Mouse (Mus musculus): ENCODE results near the gene Cd59a. TPM values are rescaled to one million over a fixed set of nuclear protein-coding genes. Genes with fewer than 3 reads are reported as not detected.
"Not testable (repeated sequence)": the region's sequence is repeated elsewhere in the genome, so short reads cannot be mapped to it uniquely, and the experiment has no call there.

Cd59a gene
- polyA plus RNA-seq, 1 experiment from 2014 or later, result 38.2 TPM

DNA sequence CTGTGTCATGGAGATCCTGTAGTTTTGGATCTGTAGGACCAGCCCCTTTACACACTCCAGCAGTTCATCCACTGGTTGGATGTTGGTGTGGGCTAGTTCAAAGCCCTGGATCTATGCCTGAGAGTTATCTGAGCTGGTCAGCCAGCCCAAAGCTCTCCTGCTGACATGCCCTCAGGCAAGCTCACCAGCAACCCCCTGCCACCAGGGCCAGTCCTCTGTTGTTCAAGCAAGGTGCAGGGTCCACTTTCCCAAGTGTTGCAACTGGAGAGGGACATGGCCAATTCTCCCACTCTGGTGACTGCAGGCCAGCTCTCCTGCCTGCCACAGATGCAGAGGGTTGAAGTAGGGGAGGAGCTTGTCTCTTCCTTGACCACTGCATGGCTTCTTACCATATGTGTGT, 18.0 kb downstream of the Cd59a start:
- not testable (repeated sequence) for H3K4me1 ChIP-seq (ENCODE audit: control insufficient read depth, insufficient read depth, low read length); ATAC-seq (ENCODE audit: low FRiP score, low TSS enrichment); H3K27ac ChIP-seq (ENCODE audit: low read depth, low read length); H3K27me3 ChIP-seq (ENCODE audit: control insufficient read depth, insufficient read depth, low read length); H3K4me2 ChIP-seq (replicated peaks; ENCODE audit: low read depth, low read length); H3K9me3 ChIP-seq (ENCODE audit: control insufficient read depth, low read length); H3K4me3 ChIP-seq (ENCODE audit: low read length); H3K9ac ChIP-seq (ENCODE audit: low read depth, low read length); H3K36me3 ChIP-seq (ENCODE audit: control insufficient read depth, insufficient read depth, low read length)

GRCm38 (mm10) chr2:104114898-104115297, 19.3 kb downstream of the Cd59a start:
- 97% methylated on average over 3 of the region's 3 CpGs for WGBS
- ATAC-seq (ENCODE audit: low FRiP score, low TSS enrichment), result no peak
- H3K4me1 ChIP-seq (ENCODE audit: control insufficient read depth, insufficient read depth, low read length), result no peaks in the 10 kb centered on the region

GRCm38 (mm10) chr2:104117173-104117572, 21.6 kb downstream of the Cd59a start:
- not testable (repeated sequence) for H3K4me2 ChIP-seq (replicated peaks; ENCODE audit: low read depth, low read length); H3K4me3 ChIP-seq (ENCODE audit: low read length); H3K9me3 ChIP-seq (ENCODE audit: control insufficient read depth, low read length); H3K27me3 ChIP-seq (ENCODE audit: control insufficient read depth, insufficient read depth, low read length); H3K4me1 ChIP-seq (ENCODE audit: control insufficient read depth, insufficient read depth, low read length); H3K36me3 ChIP-seq (ENCODE audit: control insufficient read depth, insufficient read depth, low read length); ATAC-seq (ENCODE audit: low FRiP score, low TSS enrichment); H3K27ac ChIP-seq (ENCODE audit: low read depth, low read length); H3K9ac ChIP-seq (ENCODE audit: low read depth, low read length)

More at GRCm38 (mm10) chr2:104114898-104115297, 19.3 kb downstream of the Cd59a start:
- Histone ChIP-seq H3K9ac (ENCODE audit: low read depth, low read length) (no peak overlapping the region), H3K9me3 (ENCODE audit: control insufficient read depth, low read length) (no peaks in the 10 kb centered on the region), H3K4me2 (replicated peaks; ENCODE audit: low read depth, low read length) (no peak overlapping the region), H3K4me3 (ENCODE audit: low read length) (no peak overlapping the region), H3K36me3 (ENCODE audit: control insufficient read depth, insufficient read depth, low read length) (no peaks in the 10 kb centered on the region), H3K27ac (ENCODE audit: low read depth, low read length) (no peak overlapping the region), H3K27me3 (ENCODE audit: control insufficient read depth, insufficient read depth, low read length) (no peaks in the 10 kb centered on the region)

GRCm38 (mm10) chr2:104119097-104119496, 23.5 kb downstream of the Cd59a start:
- 12% methylated on average over 1 of the region's 1 CpGs for WGBS
- no peak overlapping the region for H3K9ac ChIP-seq (ENCODE audit: low read depth, low read length)
- no peaks in the 10 kb centered on the region for H3K36me3 ChIP-seq (ENCODE audit: control insufficient read depth, insufficient read depth, low read length)
- H3K9me3 ChIP-seq (ENCODE audit: control insufficient read depth, low read length), result no peaks in the 10 kb centered on the region
- H3K4me3 ChIP-seq (ENCODE audit: low read length), result no peak overlapping the region
- no peak for ATAC-seq (ENCODE audit: low FRiP score, low TSS enrichment)
- H3K27me3 ChIP-seq (ENCODE audit: control insufficient read depth, insufficient read depth, low read length), result no peaks in the 10 kb centered on the region
- no peak overlapping the region for H3K4me2 ChIP-seq (replicated peaks; ENCODE audit: low read depth, low read length)
- H3K4me1 ChIP-seq (ENCODE audit: control insufficient read depth, insufficient read depth, low read length), result peaks cover 5% of the 10 kb centered on the region; the same call in 1 of the 2 replicates
- no peak overlapping the region for H3K27ac ChIP-seq (ENCODE audit: low read depth, low read length)

DNA sequence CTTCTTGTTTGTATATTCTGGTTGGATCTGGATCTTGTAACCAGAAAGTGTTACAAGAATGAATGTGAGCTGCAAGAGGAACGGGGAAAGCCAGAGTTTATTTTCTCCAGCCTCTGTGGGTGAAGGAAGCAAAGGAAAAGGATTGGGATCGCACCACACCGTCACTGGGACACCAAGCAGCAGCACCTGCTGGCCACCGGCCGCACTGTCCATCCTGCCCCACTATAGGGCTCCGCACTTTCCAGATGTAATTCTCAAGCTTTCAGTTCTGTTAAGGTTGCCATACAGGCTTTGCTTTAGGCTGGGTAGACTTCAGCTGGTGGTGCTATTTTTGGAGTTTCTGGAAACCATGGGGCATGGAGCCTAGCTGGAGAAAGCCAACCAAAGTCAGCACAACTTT, 24.7 kb downstream of the Cd59a start:
- H3K4me1 ChIP-seq (ENCODE audit: control insufficient read depth, insufficient read depth, low read length), result peaks cover 5% of the 10 kb centered on the region; the same call in 1 of the 2 replicates
- no peaks in the 10 kb centered on the region for H3K36me3 ChIP-seq (ENCODE audit: control insufficient read depth, insufficient read depth, low read length)
- no peak for ATAC-seq (ENCODE audit: low FRiP score, low TSS enrichment)
- WGBS, result 69% methylated on average over 6 of the region's 6 CpGs
- no peak overlapping the region for H3K9ac ChIP-seq (ENCODE audit: low read depth, low read length)
- H3K4me2 ChIP-seq (replicated peaks; ENCODE audit: low read depth, low read length), result no peak overlapping the region
- H3K4me3 ChIP-seq (ENCODE audit: low read length), result no peak overlapping the region
- no peak overlapping the region for H3K27ac ChIP-seq (ENCODE audit: low read depth, low read length)
- H3K9me3 ChIP-seq (ENCODE audit: control insufficient read depth, low read length), result no peaks in the 10 kb centered on the region
- H3K27me3 ChIP-seq (ENCODE audit: control insufficient read depth, insufficient read depth, low read length), result no peaks in the 10 kb centered on the region

DNA sequence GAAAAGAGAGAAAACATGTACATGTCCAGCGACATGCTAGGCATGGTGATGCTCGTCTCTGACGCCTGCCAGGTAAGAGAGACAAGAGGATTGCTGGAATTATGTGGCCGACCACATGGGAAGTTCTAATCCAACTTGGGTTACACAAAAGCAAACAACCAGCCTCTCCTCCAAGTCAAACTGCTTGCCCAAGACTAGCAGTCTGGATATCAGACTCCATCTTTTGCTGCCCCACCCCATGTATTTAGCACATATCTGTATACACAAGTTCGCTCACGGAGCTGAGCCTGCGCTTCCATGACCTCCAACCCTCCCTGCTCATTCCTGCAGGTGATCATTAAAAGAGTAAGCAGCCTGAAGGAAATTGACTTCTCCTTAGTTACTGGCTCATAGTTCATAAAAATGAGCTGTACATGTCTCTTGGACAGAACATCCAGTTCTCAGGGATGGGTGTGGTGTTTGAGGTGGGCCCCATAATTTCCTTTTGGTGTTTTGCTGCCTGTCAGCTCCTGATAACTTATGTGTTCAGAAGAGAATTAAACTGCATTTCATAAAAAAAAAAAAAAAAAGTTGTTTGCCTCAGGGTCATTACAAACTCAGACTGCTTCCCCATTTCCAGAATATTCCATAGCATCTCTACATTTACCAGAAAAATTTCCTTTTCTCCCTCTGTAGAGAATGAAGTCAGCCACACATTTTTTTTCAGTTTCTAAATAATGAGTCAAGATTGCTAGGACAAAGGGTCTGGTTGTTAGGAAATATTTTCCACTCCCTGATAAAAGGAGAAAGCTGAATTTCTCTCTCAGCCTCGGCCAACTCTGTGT, 26.3 kb downstream of the Cd59a start:
- H3K4me1 ChIP-seq (ENCODE audit: control insufficient read depth, insufficient read depth, low read length), result peaks cover 5% of the 10 kb centered on the region; the same call in 1 of the 2 replicates
- no peak for ATAC-seq (ENCODE audit: low FRiP score, low TSS enrichment)
- H3K27me3 ChIP-seq (ENCODE audit: control insufficient read depth, insufficient read depth, low read length), result no peaks in the 10 kb centered on the region
- WGBS, result 79% methylated on average over 8 of the region's 8 CpGs
- no peak overlapping the region for H3K27ac ChIP-seq (ENCODE audit: low read depth, low read length)
- peak overlapping the region; percentile 75 for H3K4me3 ChIP-seq (ENCODE audit: low read length)
- H3K9me3 ChIP-seq (ENCODE audit: control insufficient read depth, low read length), result no peaks in the 10 kb centered on the region
- no peaks in the 10 kb centered on the region for H3K36me3 ChIP-seq (ENCODE audit: control insufficient read depth, insufficient read depth, low read length)
- no peak overlapping the region for H3K9ac ChIP-seq (ENCODE audit: low read depth, low read length)
- peak overlapping the region; percentile 95 for H3K4me2 ChIP-seq (replicated peaks; ENCODE audit: low read depth, low read length)

GRCm38 (mm10) chr2:104122505-104123378, 27.1 kb downstream of the Cd59a start, which contains the start of gene A930018P22Rik:
A930018P22Rik (plus strand) TSS chr2:104122769.
- H3K9me3 ChIP-seq (ENCODE audit: control insufficient read depth, low read length), result no peaks in the 10 kb centered on the region
- H3K4me2 ChIP-seq (replicated peaks; ENCODE audit: low read depth, low read length), result peak within 1 kb of the TSS; percentile 95
- H3K4me1 ChIP-seq (ENCODE audit: control insufficient read depth, insufficient read depth, low read length), result peaks cover 5% of the 10 kb centered on the region; the same call in 1 of the 2 replicates
- H3K36me3 ChIP-seq (ENCODE audit: control insufficient read depth, insufficient read depth, low read length), result no peaks in the 10 kb centered on the region
- H3K9ac ChIP-seq (ENCODE audit: low read depth, low read length), result peak within 1 kb of the TSS; percentile 72
- H3K27me3 ChIP-seq (ENCODE audit: control insufficient read depth, insufficient read depth, low read length), result no peaks in the 10 kb centered on the region
- ATAC-seq (ENCODE audit: low FRiP score, low TSS enrichment), result peak; percentile 94
- peak within 1 kb of the TSS; percentile 75 for H3K4me3 ChIP-seq (ENCODE audit: low read length)
- under 1% methylated on average over 74 of the region's 74 CpGs for WGBS
- H3K27ac ChIP-seq (ENCODE audit: low read depth, low read length), result no peak within 1 kb of the TSS

- Histone ChIP-seq H3K27me3 (ENCODE audit: control insufficient read depth, insufficient read depth, low read length) (no peaks in the 10 kb centered on the region), H3K9ac (ENCODE audit: low read depth, low read length) (no peak overlapping the region), H3K27ac (ENCODE audit: low read depth, low read length) (no peak overlapping the region), H3K4me1 (ENCODE audit: control insufficient read depth, insufficient read depth, low read length) (peaks cover 5% of the 10 kb centered on the region; the same call in 1 of the 2 replicates), H3K4me3 (ENCODE audit: low read length) (peak overlapping the region; percentile 75), H3K4me2 (replicated peaks; ENCODE audit: low read depth, low read length) (peak overlapping the region; percentile 95; the same call in 1 of the 2 replicates), H3K36me3 (ENCODE audit: control insufficient read depth, insufficient read depth, low read length) (no peaks in the 10 kb centered on the region), H3K9me3 (ENCODE audit: control insufficient read depth, low read length) (no peaks in the 10 kb centered on the region)
- ATAC-seq (ENCODE audit: low FRiP score, low TSS enrichment), result no peak
- WGBS, result 29% methylated on average over 3 of the region's 3 CpGs
Measured at GRCm38 (mm10) chr2:104123540-104123939, 27.9 kb downstream of the Cd59a start.
